Mouse (Mus musculus) frontal cortex, adult 2 months (tissue): ENCODE measurements around the gene Rpl29. TPM values are rescaled to one million over a fixed set of nuclear protein-coding genes. Genes with fewer than 3 reads are reported as not detected.
A peak's percentile ranks its signal among the peaks of the same experiment; 100 is the strongest.

ENCODE experiments used
- DNase-seq, 2 experiments: peaks; one replicate each; pipeline ENCODE4 v3.0.0; 2022; ENCODE audit warnings: low spot score in 1 of 2; ENCODE audit errors: extremely low spot score in 1 of 2
- polyA plus RNA-seq: library from polyadenylated mRNA; depleted of rRNA; stranded (reverse); fragments of >200 nt; gene quantifications from 2 replicates; pipeline ENCODE4 v1.2.3, GENCODE M21; 2012

The Rpl29 gene
- polyA plus RNA-seq, 1 experiment = 727 TPM

GRCm38 (mm10) chr9:106416826-106417225 lies 12.4 kb upstream of the Rpl29 start:
- DNase-seq = no peak

GRCm38 (mm10) chr9:106417841-106418625 lies 11.2 kb upstream of the Rpl29 start:
- peak; percentile 96 to 98 for DNase-seq

- DNase-seq = no peak
These were observed 8.6 kb upstream of the Rpl29 start for GRCm38 (mm10) chr9:106420608-106421007.

- no peak for DNase-seq
These were observed 8.0 kb upstream of the Rpl29 start for GRCm38 (mm10) chr9:106421033-106421864.

- DNase-seq = peak; percentile 78 to 97
These were observed 7.4 kb upstream of the Rpl29 start for GRCm38 (mm10) chr9:106421865-106422160.

GRCm38 (mm10) chr9:106428719-106429220 lies 484 bp upstream of the Rpl29 start:
- DNase-seq = no peak

- no peak for DNase-seq
These were observed 686 bp downstream of the Rpl29 start for GRCm38 (mm10) chr9:106430015-106430264.

GRCm38 (mm10) chr9:106433389-106433788 lies 4.1 kb downstream of the Rpl29 start:
- DNase-seq = peak in 1 of 2 experiments; percentile 58

GRCm38 (mm10) chr9:106436566-106436965 lies 7.3 kb downstream of the Rpl29 start:
- no peak for DNase-seq

- no peak for DNase-seq
These were observed 13.4 kb downstream of the Rpl29 start for GRCm38 (mm10) chr9:106442680-106443079.

GRCm38 (mm10) chr9:106444836-106445235 lies 15.6 kb downstream of the Rpl29 start:
- DNase-seq = no peak

- peak; percentile 84 to 96 for DNase-seq
These were observed 18.1 kb downstream of the Rpl29 start, which contains the start of the genes Abhd14b and Abhd14a for GRCm38 (mm10) chr9:106447348-106447747. TSS of gene Abhd14b (plus strand) at chr9:106447459. TSS of gene Abhd14a (minus strand) at chr9:106447678.

GRCm38 (mm10) chr9:106447951-106448350 lies 18.7 kb downstream of the Rpl29 start:
- DNase-seq = no peak

- peak in 1 of 2 experiments; percentile 78 for DNase-seq
These were observed 19.3 kb downstream of the Rpl29 start for GRCm38 (mm10) chr9:106448498-106449031.

GRCm38 (mm10) chr9:106449947-106450346 lies 20.7 kb downstream of the Rpl29 start:
- no peak for DNase-seq

- DNase-seq = no peak
These were observed 21.4 kb downstream of the Rpl29 start for GRCm38 (mm10) chr9:106450661-106451060.

GRCm38 (mm10) chr9:106451298-106451697 lies 22.0 kb downstream of the Rpl29 start:
- no peak for DNase-seq

- DNase-seq = no peak
These were observed 22.6 kb downstream of the Rpl29 start for GRCm38 (mm10) chr9:106451899-106452298.

- no peak for DNase-seq
These were observed 23.1 kb downstream of the Rpl29 start for GRCm38 (mm10) chr9:106452351-106452750.

- peak in 1 of 2 experiments; percentile 48 for DNase-seq
These were observed 23.6 kb downstream of the Rpl29 start for GRCm38 (mm10) chr9:106452821-106453220.

- peak in 1 of 2 experiments; percentile 56 for DNase-seq
These were observed 24.2 kb downstream of the Rpl29 start, which contains the start of gene Pcbp4 for GRCm38 (mm10) chr9:106453271-106454070. TSS of gene Pcbp4 (plus strand) at chr9:106453291.
